Mouse (Mus musculus) intestine, postnatal 0 days (tissue): ENCODE results near the gene Amn. TPM values are rescaled to one million over a fixed set of nuclear protein-coding genes. Genes with fewer than 3 reads are reported as not detected.

ENCODE experiments used
- ATAC-seq: fragments of 200-750 bp; cut with Nextera tagmentation; 2 replicates; pipeline ENCODE4 v1.8.0; 2017; ENCODE audit warnings: mild to moderate bottlenecking, moderate TSS enrichment, moderate library complexity
- H3K27ac ChIP-seq: fragments of 300-500 bp; sonication (generic); 2 replicates; pipeline ENCODE4 v1.5.1; 2014; ENCODE audit warnings: mild to moderate bottlenecking, low read depth, low read length, moderate library complexity
- H3K27me3 ChIP-seq: fragments of 300-500 bp; sonication (generic); replicated peaks from 2 replicates; pipeline ENCODE4 v1.6.1; 2014; ENCODE audit warnings: low read length, mixed read lengths; ENCODE audit not compliant: control insufficient read depth, insufficient read depth
- H3K36me3 ChIP-seq: fragments of 300-500 bp; sonication (generic); 2 replicates; pipeline ENCODE4 v1.6.1; 2014; ENCODE audit warnings: mild to moderate bottlenecking, moderate library complexity; ENCODE audit not compliant: control insufficient read depth, insufficient read depth
- H3K4me1 ChIP-seq: fragments of 300-500 bp; sonication (generic); replicated peaks from 2 replicates; pipeline ENCODE4 v1.6.1; 2014; ENCODE audit warnings: antibody characterized with exemption, low read length, mixed read lengths; ENCODE audit not compliant: control insufficient read depth, insufficient read depth
- H3K4me2 ChIP-seq: fragments of 300-500 bp; sonication (generic); replicated peaks from 2 replicates; pipeline ENCODE4 v1.6.1; 2014; ENCODE audit warnings: low read depth, mild to moderate bottlenecking, moderate library complexity
- H3K4me3 ChIP-seq: fragments of 300-500 bp; sonication (generic); 2 replicates; pipeline ENCODE4 v1.5.1; 2014; ENCODE audit warnings: low read depth, low read length
- H3K9ac ChIP-seq: fragments of 300-500 bp; sonication (generic); 2 replicates; pipeline ENCODE4 v1.6.1; 2014; ENCODE audit warnings: mild to moderate bottlenecking, low read depth, low read length
- H3K9me3 ChIP-seq: fragments of 300-500 bp; sonication (generic); 2 replicates; pipeline ENCODE4 v1.6.1; 2016; ENCODE audit warnings: mixed run types; ENCODE audit not compliant: control insufficient read depth
- CTCF ChIP-seq: sonication (generic); IDR thresholded peaks from 2 replicates; pipeline ENCODE4 v1.5.1; 2016; ENCODE audit warnings: low read depth, mild to moderate bottlenecking, control low read depth, antibody characterized with exemption, moderate library complexity
- WGBS: fragments of 180-500 bp; shearing (Covaris S2); extraction: QIAGEN DNeasy Blood & Tissue Kit; methylation state at CpG from one replicate; pipeline ENCODE4 v1.1.7; 2014; 5-methylcytosine and 5-hydroxymethylcytosine counted together
- polyA plus RNA-seq: library from polyadenylated mRNA; unstranded; fragments of >200 nt; fragmentation: Nextera tagmentation; extraction: Ambion mirVana; gene quantifications from 2 replicates; pipeline ENCODE4 v1.2.1, GENCODE M21; 2015

The Amn gene
- polyA plus RNA-seq, 1 experiment from 2014 or later: 528 TPM

- Histone ChIP-seq H3K4me1 (no peaks in the 10 kb centered on the region), H3K27ac (no peak overlapping the region), H3K27me3 (no peaks in the 10 kb centered on the region), H3K9me3 (no peaks in the 10 kb centered on the region), H3K4me3 (no peak overlapping the region), H3K9ac (no peak overlapping the region), H3K36me3 (peaks cover 91% of the 10 kb centered on the region), H3K4me2 (no peak overlapping the region)
- 91% methylated on average over 8 of the region's 8 CpGs for WGBS
- no peak for ATAC-seq
- no peak for TF ChIP-seq CTCF
Observed at GRCm38 (mm10) chr12:111303702-111304337, 32.9 kb downstream of the Amn start.

- Histone ChIP-seq H3K9me3 (no peaks in the 10 kb centered on the region), H3K27me3 (no peaks in the 10 kb centered on the region), H3K9ac (no peak overlapping the region), H3K36me3 (peaks cover 89% of the 10 kb centered on the region), H3K4me1 (no peaks in the 10 kb centered on the region), H3K4me2 (no peak overlapping the region), H3K4me3 (no peak overlapping the region), H3K27ac (no peak overlapping the region)
- no peak for ATAC-seq
- TF ChIP-seq CTCF: no peak
- WGBS: 87% methylated on average over 8 of the region's 8 CpGs
Observed at GRCm38 (mm10) chr12:111306821-111307220, 35.9 kb downstream of the Amn start.

- Histone ChIP-seq H3K36me3 (peaks cover 91% of the 10 kb centered on the region), H3K27ac (no peak overlapping the region), H3K9ac (no peak overlapping the region), H3K4me2 (no peak overlapping the region), H3K9me3 (no peaks in the 10 kb centered on the region), H3K4me1 (no peaks in the 10 kb centered on the region), H3K4me3 (no peak overlapping the region), H3K27me3 (no peaks in the 10 kb centered on the region)
- WGBS: 90% methylated on average over 12 of the region's 12 CpGs
- TF ChIP-seq CTCF: no peak
- no peak for ATAC-seq
Observed at GRCm38 (mm10) chr12:111309256-111309655, 38.4 kb downstream of the Amn start.

GRCm38 (mm10) chr12:111309931-111310330 lies 39.0 kb downstream of the Amn start:
- Histone ChIP-seq H3K36me3 (peaks cover 91% of the 10 kb centered on the region), H3K27me3 (no peaks in the 10 kb centered on the region), H3K4me1 (no peaks in the 10 kb centered on the region), H3K9ac (no peak overlapping the region), H3K27ac (no peak overlapping the region), H3K4me2 (no peak overlapping the region), H3K4me3 (no peak overlapping the region), H3K9me3 (no peaks in the 10 kb centered on the region)
- 82% methylated on average over 14 of the region's 14 CpGs for WGBS
- no peak for ATAC-seq
- TF ChIP-seq CTCF: no peak

- 93% methylated on average over 10 of the region's 10 CpGs for WGBS
- no peak for ATAC-seq
- peaks cover 91% of the 10 kb centered on the region for H3K36me3 ChIP-seq
- no peak overlapping the region for H3K4me2 ChIP-seq
- H3K4me1 ChIP-seq: no peaks in the 10 kb centered on the region
- TF ChIP-seq CTCF: no peak
- no peak overlapping the region for H3K9ac ChIP-seq
- no peaks in the 10 kb centered on the region for H3K9me3 ChIP-seq
- no peak overlapping the region for H3K27ac ChIP-seq
- no peaks in the 10 kb centered on the region for H3K27me3 ChIP-seq
- H3K4me3 ChIP-seq: no peak overlapping the region
Observed at GRCm38 (mm10) chr12:111311775-111312174, 40.9 kb downstream of the Amn start.

GRCm38 (mm10) chr12:111314273-111314672 lies 43.4 kb downstream of the Amn start:
- ATAC-seq: no peak
- no peak overlapping the region for H3K4me2 ChIP-seq
- H3K4me3 ChIP-seq: no peak overlapping the region
- 91% methylated on average over 7 of the region's 7 CpGs for WGBS
- TF ChIP-seq CTCF: no peak
- no peak overlapping the region for H3K9ac ChIP-seq
- H3K36me3 ChIP-seq: peaks cover 93% of the 10 kb centered on the region
- no peaks in the 10 kb centered on the region for H3K9me3 ChIP-seq
- H3K27me3 ChIP-seq: no peaks in the 10 kb centered on the region
- H3K4me1 ChIP-seq: no peaks in the 10 kb centered on the region
- H3K27ac ChIP-seq: no peak overlapping the region

- Histone ChIP-seq H3K27me3 (no peaks in the 10 kb centered on the region), H3K9me3 (no peaks in the 10 kb centered on the region), H3K4me2 (no peak overlapping the region), H3K4me1 (no peaks in the 10 kb centered on the region), H3K27ac (no peak overlapping the region), H3K36me3 (peaks cover 99% of the 10 kb centered on the region), H3K4me3 (no peak overlapping the region), H3K9ac (no peak overlapping the region)
- ATAC-seq: no peak
- TF ChIP-seq CTCF: no peak
- 95% methylated on average over 9 of the region's 9 CpGs for WGBS
Observed at GRCm38 (mm10) chr12:111317694-111318093, 46.8 kb downstream of the Amn start.
